10 mouse cellular contexts compared by ENCODE assay signal in the genomic region with DNA sequence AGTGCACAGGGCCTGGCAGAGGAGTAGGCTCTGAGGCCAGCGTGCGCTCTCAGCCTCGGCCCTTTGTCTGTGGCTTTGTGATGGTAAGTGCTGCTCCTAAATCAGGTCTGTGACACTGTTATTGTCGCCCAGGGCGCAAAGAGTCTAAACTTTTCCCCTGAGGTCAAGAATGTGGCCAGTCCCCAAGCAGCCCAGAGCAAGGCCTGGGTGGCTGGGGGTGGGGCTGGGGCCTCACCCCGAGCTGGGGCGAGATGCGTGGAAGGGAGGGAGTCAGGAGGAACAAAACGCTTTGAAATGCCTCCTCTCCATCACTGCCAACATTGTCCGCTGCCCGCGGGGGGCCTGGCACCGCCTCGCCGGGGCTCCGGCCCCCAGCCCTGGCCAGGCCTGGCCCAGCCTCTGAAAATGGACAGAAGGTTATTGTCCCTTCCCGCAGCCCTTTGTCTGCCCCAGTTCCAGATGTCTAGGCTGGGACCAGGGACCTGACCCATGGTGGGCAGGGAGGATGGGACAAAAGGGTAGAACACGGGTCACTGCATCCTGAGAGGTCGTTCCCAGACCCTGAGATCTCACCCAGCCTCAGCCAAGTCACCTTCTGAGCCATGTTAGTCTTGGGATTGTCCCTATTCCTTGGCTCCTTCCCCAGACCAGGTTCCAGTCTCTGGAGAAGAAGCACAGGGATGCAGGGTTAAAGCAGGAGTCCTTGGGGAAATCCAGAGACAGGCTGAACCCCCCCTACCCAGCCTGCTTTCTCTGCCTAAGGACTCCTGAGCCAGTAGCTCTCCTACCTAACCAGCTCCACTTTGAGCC. TPM values are rescaled to one million over a fixed set of nuclear protein-coding genes. Genes with fewer than 3 reads are reported as not detected.
DNase-seq lines count a peak whose midpoint lies in the region; ATAC-seq and TF ChIP-seq lines count a peak whose summit lies in the region.
"Had no signal": no experiment of that assay in that cellular context is flagged by ENCODE, and none has a peak within 500 bp of the region (broad histone marks: within the 10 kb centered on the region; RNA-seq: fewer than 3 reads in every experiment).

No protein-coding gene starts in this region.

- H3K36me3 ChIP-seq in hindbrain, embryonic 16.5 days (ENCODE audit: control insufficient read depth, insufficient read depth, low read length): no peaks in the 10 kb centered on the region
- H3K36me3 ChIP-seq in neural tube, embryonic 14.5 days (ENCODE audit: control insufficient read depth, insufficient read depth, low read length): no peaks in the 10 kb centered on the region
- no peaks in the 10 kb centered on the region for H3K36me3 ChIP-seq in forebrain, postnatal 0 days (ENCODE audit: insufficient read depth)
- H3K36me3 ChIP-seq: embryonic facial prominence, embryonic 13.5 days had no signal

- peaks cover 11% of the 10 kb centered on the region for H3K4me1 ChIP-seq in hindbrain, embryonic 16.5 days (ENCODE audit: control insufficient read depth, insufficient read depth, low read depth, low read length)
- H3K4me1 ChIP-seq in neural tube, embryonic 14.5 days (ENCODE audit: control insufficient read depth, insufficient read depth, low read length): peaks cover 14% of the 10 kb centered on the region; the same call in 1 of the 2 replicates
- no peaks in the 10 kb centered on the region for H3K4me1 ChIP-seq in forebrain, postnatal 0 days (ENCODE audit: insufficient read depth)
- H3K4me1 ChIP-seq: embryonic facial prominence, embryonic 13.5 days had no signal

- H3K27ac ChIP-seq in hindbrain, embryonic 16.5 days (ENCODE audit: low read depth, low read length): no peak overlapping the region
- H3K27ac ChIP-seq in neural tube, embryonic 14.5 days (ENCODE audit: low read depth, low read length): peak overlapping the region; percentile 45; the same call in 1 of the 2 replicates
- H3K27ac ChIP-seq in forebrain, postnatal 0 days (ENCODE audit: low read depth, low read length): no peak overlapping the region
- H3K27ac ChIP-seq: embryonic facial prominence, embryonic 13.5 days had no signal

- H3K27me3 ChIP-seq in hindbrain, embryonic 16.5 days (replicated peaks; ENCODE audit: control insufficient read depth, insufficient read depth, low read length): no peaks in the 10 kb centered on the region
- H3K27me3 ChIP-seq in neural tube, embryonic 14.5 days (ENCODE audit: control insufficient read depth, insufficient read depth, low read length): no peaks in the 10 kb centered on the region
- H3K27me3 ChIP-seq in forebrain, postnatal 0 days (ENCODE audit: insufficient read depth, low read length): no peaks in the 10 kb centered on the region

- no peak for ATAC-seq in hindbrain, embryonic 16.5 days
- ATAC-seq in neural tube, embryonic 14.5 days (ENCODE audit: low read depth): 0 out of 2 replicates have a peak, but pooled peaks have one; percentile 16
- no peak for ATAC-seq in forebrain, postnatal 0 days

- H3K4me2 ChIP-seq in hindbrain, embryonic 16.5 days (ENCODE audit: low read length): no peak overlapping the region
- no peak overlapping the region; the same call in 1 of the 2 replicates for H3K4me2 ChIP-seq in neural tube, embryonic 14.5 days (ENCODE audit: low read depth, low read length)
- H3K4me2 ChIP-seq in forebrain, postnatal 0 days (ENCODE audit: low read depth): no peak overlapping the region
- H3K4me2 ChIP-seq: embryonic facial prominence, embryonic 13.5 days; lung, embryonic 14.5 days had no signal

- no peak for TF ChIP-seq CTCF in forebrain, postnatal 0 days (IDR thresholded peaks at IDR 0.05; ENCODE audit: low read depth)

- no peak overlapping the region for H3K4me3 ChIP-seq in hindbrain, embryonic 16.5 days (ENCODE audit: low read length)
- H3K4me3 ChIP-seq in neural tube, embryonic 14.5 days (ENCODE audit: low read depth, low read length): no peak overlapping the region
- H3K4me3 ChIP-seq in forebrain, postnatal 0 days (ENCODE audit: low read depth, low read length): no peak overlapping the region
- H3K4me3 ChIP-seq: embryonic facial prominence, embryonic 13.5 days had no signal

- no peaks in the 10 kb centered on the region for H3K9me3 ChIP-seq in hindbrain, embryonic 16.5 days (ENCODE audit: control insufficient read depth, low read length)
- H3K9me3 ChIP-seq in neural tube, embryonic 14.5 days (ENCODE audit: control insufficient read depth, low read length): no peaks in the 10 kb centered on the region
- H3K9me3 ChIP-seq in forebrain, postnatal 0 days (ENCODE audit: low read length): no peaks in the 10 kb centered on the region
- H3K9me3 ChIP-seq: embryonic facial prominence, embryonic 13.5 days had no signal

- 0 out of 2 replicates have a peak overlapping the region, but pooled peaks have one; percentile 3 for H3K9ac ChIP-seq in hindbrain, embryonic 16.5 days (ENCODE audit: low read depth, low read length)
- 0 out of 2 replicates have a peak overlapping the region, but pooled peaks have one; percentile 8 for H3K9ac ChIP-seq in neural tube, embryonic 14.5 days (replicated peaks; ENCODE audit: low read depth, low read length)
- no peak overlapping the region for H3K9ac ChIP-seq in forebrain, postnatal 0 days
- H3K9ac ChIP-seq: embryonic facial prominence, embryonic 13.5 days; lung, embryonic 14.5 days had no signal

- DNase-seq in layer of hippocampus, adult 8-10 months (ENCODE audit: low spot score in 2 of 2): peak; percentile 52 to 68
- no peak for DNase-seq in layer of hippocampus, postnatal 10 days (ENCODE audit: low spot score in 2 of 2)
- peak; percentile 82 for DNase-seq in embryo, embryonic 11 days
- no peak for DNase-seq in spleen, adult 18-20 months
- no peak for DNase-seq in kidney, postnatal 25 days
- no peak for DNase-seq in forebrain, postnatal 0 days
- DNase-seq: lung, embryonic 14.5 days had no signal

- WGBS in hindbrain, embryonic 16.5 days: 12% methylated on average over 19 of the region's 19 CpGs
- 6% methylated on average over 19 of the region's 19 CpGs for WGBS in neural tube, embryonic 14.5 days
- 7% methylated on average over 19 of the region's 19 CpGs for WGBS in forebrain, postnatal 0 days

RNA-seq across cellular contexts. Expression of a gene that starts 12.3 kb away (rescaled TPM):
- 10 to 100 TPM; 12.7 to 15.2 (median 13.8) TPM for total RNA-seq in layer of hippocampus, adult 8-10 months (2022)
- total RNA-seq in layer of hippocampus, postnatal 10 days (2021): 10 to 100 TPM; 11.9 to 15.0 TPM
- polyA plus RNA-seq in hindbrain, embryonic 16.5 days (2015; fragmentation: Nextera tagmentation; extraction: Ambion mirVana): 22.6 and 25.8 TPM in 2 replicates
- polyA plus RNA-seq in neural tube, embryonic 14.5 days (2014; fragmentation: Nextera tagmentation; extraction: Ambion mirVana): 21.4 and 22.9 TPM in 2 replicates
- 13.6 and 16.9 TPM in 2 replicates for total RNA-seq in forebrain, postnatal 0 days (2014; rRNA removed)
- polyA plus RNA-seq in forebrain, postnatal 0 days (2015; fragmentation: Nextera tagmentation; extraction: Ambion mirVana): 10.8 and 14.1 TPM in 2 replicates

RNA-seq across cellular contexts. Expression of a gene that starts 32.4 kb away (rescaled TPM):
- 100 to 1,000 TPM; 104 to 124 (median 114) TPM for total RNA-seq in layer of hippocampus, adult 8-10 months (2022)
- 100 to 1,000 TPM; 105 to 119 TPM for total RNA-seq in layer of hippocampus, postnatal 10 days (2021)
- 61.0 and 61.2 TPM in 2 replicates for polyA plus RNA-seq in hindbrain, embryonic 16.5 days (2015; fragmentation: Nextera tagmentation; extraction: Ambion mirVana)
- 68.2 and 68.6 TPM in 2 replicates for polyA plus RNA-seq in neural tube, embryonic 14.5 days (2014; fragmentation: Nextera tagmentation; extraction: Ambion mirVana)
- 103 and 109 TPM in 2 replicates for total RNA-seq in forebrain, postnatal 0 days (2014; rRNA removed)
- polyA plus RNA-seq in forebrain, postnatal 0 days (2015; fragmentation: Nextera tagmentation; extraction: Ambion mirVana): 40.3 and 60.8 TPM in 2 replicates

RNA-seq across cellular contexts. Expression of a gene that starts 36.8 kb away (rescaled TPM):
- 10 to 100 TPM; 54.4 to 63.1 (median 58.9) TPM for total RNA-seq in layer of hippocampus, adult 8-10 months (2022)
- 10 to 100 TPM; 42.4 to 55.0 TPM for total RNA-seq in layer of hippocampus, postnatal 10 days (2021)
- polyA plus RNA-seq in hindbrain, embryonic 16.5 days (2015; fragmentation: Nextera tagmentation; extraction: Ambion mirVana): 27.4 and 31.4 TPM in 2 replicates
- 21.8 and 24.6 TPM in 2 replicates for polyA plus RNA-seq in neural tube, embryonic 14.5 days (2014; fragmentation: Nextera tagmentation; extraction: Ambion mirVana)
- total RNA-seq in forebrain, postnatal 0 days (2014; rRNA removed): 58.9 and 91.9 TPM in 2 replicates
- polyA plus RNA-seq in forebrain, postnatal 0 days (2015; fragmentation: Nextera tagmentation; extraction: Ambion mirVana): 27.3 and 29.4 TPM in 2 replicates

RNA-seq across cellular contexts. Expression of a gene that starts 54.2 kb away (rescaled TPM):
- 10 to 100 TPM; 65.4 to 69.0 (median 67.5) TPM for total RNA-seq in layer of hippocampus, adult 8-10 months (2022)
- total RNA-seq in layer of hippocampus, postnatal 10 days (2021): 10 to 100 TPM; 88.9 to 94.0 TPM
- polyA plus RNA-seq in hindbrain, embryonic 16.5 days (2015; fragmentation: Nextera tagmentation; extraction: Ambion mirVana): 45.9 and 47.9 TPM in 2 replicates
- polyA plus RNA-seq in neural tube, embryonic 14.5 days (2014; fragmentation: Nextera tagmentation; extraction: Ambion mirVana): 35.8 and 37.6 TPM in 2 replicates
- total RNA-seq in forebrain, postnatal 0 days (2014; rRNA removed): 74.9 and 82.9 TPM in 2 replicates
- 32.3 and 40.3 TPM in 2 replicates for polyA plus RNA-seq in forebrain, postnatal 0 days (2015; fragmentation: Nextera tagmentation; extraction: Ambion mirVana)

Comparison
In these comparisons a context has a peak if more than half of its experiments do, and no peak if none do; other contexts are left out.
1. DNase-seq: peak in layer of hippocampus, adult 8-10 months (2 of 2) and embryo, embryonic 11 days (single experiment); none in layer of hippocampus, postnatal 10 days (0 of 2), spleen, adult 18-20 months (0 of 2), kidney, postnatal 25 days (0 of 2) and forebrain, postnatal 0 days (single experiment).